Mouse (Mus musculus): ENCODE measurements around the gene Gm20604.

Gm20604 gene

DNA sequence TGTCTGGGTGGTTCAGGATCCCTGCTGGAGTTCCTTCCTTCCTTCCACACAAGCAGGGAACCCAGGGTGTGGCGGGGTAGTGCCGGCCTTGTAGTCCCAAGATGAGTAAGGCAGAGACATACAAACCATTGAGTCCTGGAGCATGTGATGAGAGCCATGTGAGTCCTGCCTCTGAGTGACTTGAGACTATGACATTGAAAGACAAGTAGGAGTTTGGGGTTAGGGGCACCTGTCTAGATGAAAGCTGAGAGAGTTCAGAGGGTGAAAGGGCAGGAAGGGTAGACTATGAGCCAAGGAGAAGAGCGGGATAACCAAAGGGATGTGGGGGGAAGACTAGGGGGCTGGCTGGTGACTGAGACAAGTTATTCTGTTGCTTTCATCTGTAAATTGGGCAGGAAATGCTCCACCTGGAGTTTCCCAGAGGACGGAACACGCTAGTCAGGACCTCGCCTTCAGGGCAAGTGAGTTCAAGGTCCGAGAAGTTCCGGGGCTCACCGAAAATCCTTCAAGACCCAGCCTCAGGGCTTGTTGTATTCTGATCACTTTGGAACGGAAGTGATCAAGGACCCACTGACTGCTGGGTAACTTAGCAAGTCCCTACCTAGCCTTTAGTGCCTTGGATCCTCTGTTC is 51.5 kb downstream of the Gm20604 start:
- DNase-seq (ENCODE audit: low spot score) = no peak

DNA sequence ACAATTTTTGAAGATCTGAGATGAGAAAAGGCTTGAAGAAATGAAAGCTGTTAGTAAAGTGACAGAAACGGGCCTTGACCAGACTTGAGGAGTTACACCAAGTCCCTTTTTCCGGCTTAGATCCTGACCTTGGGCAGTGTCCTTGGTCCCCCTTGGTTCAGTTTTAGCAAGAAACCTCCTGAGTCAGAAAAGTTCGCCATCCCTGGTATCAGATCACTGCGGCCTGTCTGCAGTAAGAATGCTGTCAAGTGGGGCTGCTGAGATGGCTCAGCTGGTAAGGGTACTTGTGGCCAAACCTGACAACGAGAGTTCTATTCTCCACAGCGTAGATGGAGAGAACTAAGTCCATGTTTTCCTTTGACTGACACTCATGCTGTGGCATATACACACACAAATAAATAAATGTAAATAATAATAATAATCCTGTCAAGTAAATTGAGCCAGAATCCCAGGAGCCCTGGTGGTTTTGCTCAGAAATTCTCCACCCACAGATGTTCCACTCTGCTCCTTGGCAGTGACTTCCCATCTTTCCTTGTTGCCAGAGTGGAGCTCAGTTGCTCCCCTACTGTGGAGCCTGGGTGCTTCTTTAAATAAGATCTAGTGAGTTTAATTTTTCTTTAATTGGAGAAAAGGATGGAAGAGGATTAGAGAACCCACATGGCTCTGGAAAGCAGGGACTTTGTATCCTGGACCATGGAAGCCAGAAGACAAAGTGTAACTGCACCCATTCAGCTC is 52.4 kb downstream of the Gm20604 start:
- no peak for DNase-seq (ENCODE audit: low spot score)

- peak; percentile 76 for DNase-seq (ENCODE audit: low spot score)
Observed at GRCm38 (mm10) chr12:102705216-102705871, 53.1 kb downstream of the Gm20604 start.

- DNase-seq (ENCODE audit: low spot score) = no peak
Observed at GRCm38 (mm10) chr12:102704457-102705198, 53.8 kb downstream of the Gm20604 start, which contains the start of gene Itpk1. TSS of gene Itpk1 (minus strand) at chr12:102704930.

DNA sequence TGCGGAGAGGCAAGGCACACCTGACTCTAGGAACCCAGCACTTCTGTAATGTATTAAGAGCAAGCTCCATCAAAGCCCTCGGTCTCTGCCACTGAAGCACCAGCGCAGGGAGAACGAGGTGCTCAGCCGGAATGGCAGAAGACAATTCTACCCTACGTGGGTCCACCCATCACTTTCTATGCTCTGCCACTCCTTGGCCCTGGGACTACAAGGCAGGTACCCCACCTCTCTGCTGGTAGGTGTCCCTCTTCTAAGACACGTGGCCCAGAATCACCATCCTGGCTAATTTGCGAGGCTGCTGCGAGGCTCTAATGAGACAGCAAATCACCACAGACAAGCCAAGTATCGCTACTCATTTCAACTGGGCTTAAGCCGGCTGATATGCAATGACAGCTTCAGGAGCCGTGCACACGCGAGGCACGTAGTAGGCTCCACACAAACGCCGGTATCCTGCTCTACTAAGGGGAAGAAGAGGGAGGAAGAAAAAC is 54.5 kb downstream of the Gm20604 start:
- no peak for DNase-seq (ENCODE audit: low spot score)

GRCm38 (mm10) chr12:102703441-102703840 is 55.0 kb downstream of the Gm20604 start:
- no peak for DNase-seq (ENCODE audit: low spot score)

DNA sequence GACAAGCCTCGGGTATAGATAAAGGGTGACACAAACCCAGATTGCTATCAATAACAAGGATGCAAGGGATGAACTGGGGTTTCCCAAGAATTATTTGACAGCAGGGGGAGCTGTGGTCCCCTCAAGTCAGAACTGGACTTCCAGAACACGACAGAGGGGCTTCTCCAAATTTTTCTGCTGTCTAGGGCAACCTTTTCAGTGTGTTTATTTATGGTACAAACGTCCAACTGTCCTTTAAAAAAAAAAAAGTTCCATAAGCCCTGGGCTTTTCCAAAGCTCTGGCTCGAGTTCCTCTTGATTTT is 55.4 kb downstream of the Gm20604 start:
- DNase-seq (ENCODE audit: low spot score) = no peak

DNA sequence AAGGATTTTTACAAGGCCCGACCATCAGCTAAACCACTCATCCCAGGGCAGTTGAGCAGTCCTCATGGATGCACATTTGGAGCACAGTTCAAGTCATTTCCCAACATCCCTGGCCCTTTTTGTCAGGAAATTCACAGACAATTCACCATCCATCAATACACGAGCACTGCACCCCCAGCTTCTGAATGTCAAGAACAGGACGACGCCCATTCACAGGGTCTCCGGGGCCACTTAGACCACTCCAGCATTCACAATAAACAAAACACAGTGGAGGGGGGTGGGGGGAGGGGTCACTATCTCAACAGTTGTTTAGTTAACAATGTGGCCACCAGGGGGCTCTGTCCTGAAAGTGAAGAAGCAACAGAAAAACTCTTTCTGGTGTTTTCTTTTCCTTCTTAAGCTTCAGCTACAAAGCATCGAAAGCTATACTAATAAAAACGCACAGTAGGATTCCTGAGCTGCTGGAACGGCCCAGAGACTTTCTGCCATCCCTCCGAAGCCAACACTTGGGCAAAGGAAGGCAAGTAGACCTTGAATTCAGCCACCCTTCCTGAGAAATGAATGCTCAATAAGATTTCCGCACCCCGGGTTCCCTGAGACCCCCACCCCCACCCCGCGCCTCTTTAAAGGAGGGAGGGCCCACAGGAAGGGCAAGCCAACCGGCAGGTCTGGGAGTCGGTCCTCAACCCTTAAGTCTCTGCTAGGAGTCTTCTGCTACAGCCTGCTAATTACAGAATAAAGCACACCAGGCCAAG is 55.9 kb downstream of the Gm20604 start:
- DNase-seq (ENCODE audit: low spot score) = peak; percentile 56

- no peak for DNase-seq (ENCODE audit: low spot score)
Observed at GRCm38 (mm10) chr12:102701691-102702207, 56.7 kb downstream of the Gm20604 start.

- no peak for DNase-seq (ENCODE audit: low spot score)
Observed at GRCm38 (mm10) chr12:102700453-102700852, 58.0 kb downstream of the Gm20604 start.

GRCm38 (mm10) chr12:102699156-102699555 is 59.3 kb downstream of the Gm20604 start:
- DNase-seq (ENCODE audit: low spot score) = no peak

- no peak for DNase-seq (ENCODE audit: low spot score)
Observed at GRCm38 (mm10) chr12:102698089-102698684, 60.3 kb downstream of the Gm20604 start.

- no peak for DNase-seq (ENCODE audit: low spot score)
Observed at GRCm38 (mm10) chr12:102697381-102697780, 61.1 kb downstream of the Gm20604 start.

DNA sequence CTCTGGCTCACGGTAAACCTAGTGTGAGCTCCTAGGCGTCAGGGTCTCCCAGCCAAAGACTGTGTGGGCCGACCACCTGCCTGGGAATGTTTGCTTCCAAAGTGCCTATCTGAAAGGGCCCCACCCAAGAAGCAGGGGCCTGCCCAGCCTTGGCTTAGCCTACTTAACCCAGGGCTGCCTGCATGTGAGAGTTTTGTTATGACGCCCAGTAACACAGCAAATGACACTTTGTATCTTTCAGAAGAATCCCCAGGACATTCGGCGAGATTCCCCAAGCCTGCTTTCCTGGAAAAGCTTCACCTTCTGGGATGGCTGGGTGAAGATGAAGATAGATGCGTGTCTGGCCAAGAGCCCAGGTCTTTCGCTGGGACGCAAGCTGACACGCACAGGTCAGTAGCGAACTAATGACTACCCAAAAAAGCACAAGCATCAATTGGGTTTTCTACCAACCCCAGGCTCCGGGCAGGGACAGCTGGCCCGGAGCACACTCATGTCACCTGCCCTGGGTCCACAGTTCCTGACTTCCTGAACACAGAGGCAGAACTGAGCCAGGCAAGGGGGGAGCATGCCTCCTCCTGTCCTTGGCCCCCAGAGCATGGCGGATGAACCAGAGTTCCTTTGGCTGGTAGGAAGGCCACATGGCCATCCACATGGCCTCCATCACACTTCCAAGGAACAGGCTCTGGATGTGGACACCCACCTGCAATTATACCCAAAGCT is 61.7 kb downstream of the Gm20604 start:
- DNase-seq (ENCODE audit: low spot score) = no peak

DNA sequence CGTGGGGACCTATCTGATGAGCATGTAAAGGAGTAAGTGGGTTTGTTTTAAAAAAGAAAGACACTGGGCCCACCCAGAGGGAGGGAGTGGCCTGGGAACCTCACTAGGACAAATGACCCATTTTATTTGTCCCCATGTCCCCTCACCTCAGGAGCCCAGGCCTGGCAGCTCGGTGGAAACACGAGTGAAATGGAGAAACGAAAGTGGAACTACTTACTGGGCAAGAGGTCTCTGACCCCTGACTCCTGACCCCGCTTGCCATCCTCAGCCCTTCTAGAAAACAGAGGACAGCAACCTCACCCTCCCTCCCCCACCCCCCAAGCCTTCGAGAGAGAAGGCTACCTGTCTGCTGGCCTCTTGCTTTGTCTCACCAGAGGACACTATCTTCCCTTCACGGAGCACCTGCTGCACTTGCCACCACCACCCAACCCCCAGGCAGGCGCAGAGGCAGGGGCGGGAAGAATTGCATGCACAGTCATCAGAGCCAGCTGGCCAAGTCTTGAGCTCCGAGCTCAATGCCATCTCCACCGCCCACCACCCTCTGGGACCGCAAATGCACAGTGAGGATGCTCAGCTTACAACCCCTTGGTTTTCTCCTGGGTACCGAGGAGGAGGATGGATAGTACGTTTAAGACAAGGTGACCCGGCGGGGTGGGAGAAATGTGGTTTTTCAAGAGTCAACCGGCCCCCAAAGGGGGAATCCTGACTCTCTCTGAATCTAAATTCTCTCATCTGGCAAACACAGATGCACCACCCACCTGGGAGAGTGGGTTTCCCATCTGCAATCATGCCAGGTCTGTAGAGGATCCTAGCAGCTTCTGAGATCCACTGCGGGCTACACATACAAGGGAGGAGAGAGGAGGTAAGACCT is 62.9 kb downstream of the Gm20604 start:
- DNase-seq (ENCODE audit: low spot score) = no peak

- no peak for DNase-seq (ENCODE audit: low spot score)
Observed at GRCm38 (mm10) chr12:102691761-102692160, 66.7 kb downstream of the Gm20604 start.

All from urinary bladder, postnatal 10 days (tissue).